Mouse (Mus musculus) CH12.LX (cell line): Measurements from ENCODE around the gene Pvr. TPM values are rescaled to one million over a fixed set of nuclear protein-coding genes. Genes with fewer than 3 reads are reported as not detected.
"Not testable (repeated sequence)": the region's sequence is repeated elsewhere in the genome, so short reads cannot be mapped to it uniquely, and the experiment has no call there.

Source experiments
- DNase-seq: peaks from one replicate; pipeline ENCODE4 v3.0.0-alpha.2; 2013; ENCODE audit errors: extremely low read depth
- H3K27ac ChIP-seq: 2 replicates; pipeline ENCODE4 v1.5.1; 2012; ENCODE audit warnings: low read depth, mild to moderate bottlenecking, control low read depth, moderate library complexity; ENCODE audit not compliant: insufficient read depth
- H3K27me3 ChIP-seq: replicated peaks from 2 replicates; pipeline ENCODE3; 2012; ENCODE audit warnings: inconsistent platforms
- H3K36me3 ChIP-seq, 2 experiments: replicated peaks in 1 of 2; 2 replicates each; pipeline versions ENCODE3 to v1.6.1; 2012; ENCODE audit warnings: inconsistent platforms in 1 of 2, low read length in 1 of 2, mild to moderate bottlenecking in 1 of 2, mixed read lengths in 1 of 2, moderate library complexity in 1 of 2; ENCODE audit not compliant: control insufficient read depth in 1 of 2, insufficient read depth in 1 of 2
- H3K4me1 ChIP-seq, 2 experiments: 2 replicates each; pipeline ENCODE4 v1.6.1; 2012; ENCODE audit warnings: inconsistent platforms in 1 of 2, moderate library complexity in 1 of 2; ENCODE audit not compliant: insufficient read depth in 2 of 2, control insufficient read depth in 1 of 2
- H3K4me2 ChIP-seq: 2 replicates; pipeline ENCODE4 v1.6.1; 2012; ENCODE audit warnings: low read depth, mild to moderate bottlenecking, control low read depth; ENCODE audit not compliant: poor library complexity, insufficient read depth, severe bottlenecking
- H3K4me3 ChIP-seq, 3 experiments: fragments of 150-350 bp in 1 of 3; sonication (generic) in 1 of 3; replicated peaks in 1 of 3; 2 replicates each; pipeline versions ENCODE3 to v1.5.1; 2011 to 2012; ENCODE audit warnings: low read depth in 2 of 3, low read length in 2 of 3, mild to moderate bottlenecking in 2 of 3, moderate library complexity in 2 of 3, control low read depth in 1 of 3, improper control_type of control experiment in 1 of 3, inconsistent platforms in 1 of 3, mixed read lengths in 1 of 3; ENCODE audit not compliant: poor library complexity in 1 of 3
- H3K79me2 ChIP-seq: replicated peaks from 2 replicates; pipeline ENCODE4 v1.6.1; 2012; ENCODE audit warnings: mild to moderate bottlenecking, moderate library complexity; ENCODE audit not compliant: control insufficient read depth, poor library complexity, insufficient read depth, severe bottlenecking; ENCODE audit errors: extremely low read depth
- H3K9ac ChIP-seq: 2 replicates; pipeline ENCODE4 v1.6.1; 2012; ENCODE audit warnings: low read depth, mild to moderate bottlenecking, control low read depth, moderate library complexity; ENCODE audit not compliant: insufficient read depth
- H3K9me3 ChIP-seq: replicated peaks from 2 replicates; pipeline ENCODE3; 2012; ENCODE audit warnings: low read length, inconsistent platforms, mixed read lengths
- BHLHE40 ChIP-seq: IDR thresholded peaks from 2 replicates; pipeline ENCODE4 v1.6.1; 2011; ENCODE audit warnings: mild to moderate bottlenecking, low read depth, low read length, improper control_type of control experiment
- CHD2 ChIP-seq: IDR thresholded peaks from 2 replicates; pipeline ENCODE4 v1.6.1; 2011; ENCODE audit warnings: low read length, improper control_type of control experiment
- EP300 ChIP-seq: IDR thresholded peaks from 2 replicates; pipeline ENCODE4 v1.6.1; 2011; ENCODE audit warnings: low read length, improper control_type of control experiment
- HCFC1 ChIP-seq: IDR thresholded peaks from 2 replicates; pipeline ENCODE4 v1.6.1; 2012; ENCODE audit warnings: low read depth, mild to moderate bottlenecking, inconsistent platforms, low read length, improper control_type of control experiment
- NRF1 ChIP-seq: IDR thresholded peaks from 2 replicates; pipeline ENCODE4 v1.6.1; 2014; ENCODE audit warnings: low read depth, mild to moderate bottlenecking, inconsistent platforms, low read length, improper control_type of control experiment, moderate library complexity
- RCOR1 ChIP-seq: conservative IDR thresholded peaks from 2 replicates; pipeline ENCODE4 v1.6.1; 2012; ENCODE audit warnings: low read depth, mild to moderate bottlenecking, inconsistent platforms, low read length, improper control_type of control experiment
- ZC3H11A ChIP-seq: IDR thresholded peaks from 2 replicates; pipeline ENCODE4 v1.6.1; 2012; ENCODE audit warnings: low read depth, mild to moderate bottlenecking, inconsistent platforms, low read length, improper control_type of control experiment
- ZKSCAN1 ChIP-seq: IDR thresholded peaks from 2 replicates; pipeline ENCODE4 v1.6.1; 2012; ENCODE audit warnings: low read depth, inconsistent platforms, low read length, improper control_type of control experiment, borderline replicate concordance
- dilution Hi-C: fragments of 300-500 bp; cut with MboI; formaldehyde crosslinking; loops from 2 replicates; pipeline ENCODE4 v1.14.3; 2020; ENCODE audit warnings: low sequenced_read_pairs; ENCODE audit not compliant: extremely low pct_unique_long_range_greater_than_20kb, extremely low pct_ligation_motif_present
- in situ Hi-C: fragments of 300-500 bp; cut with MboI; formaldehyde crosslinking; loops from 3 replicates; pipeline ENCODE4 v1.14.3; 2019; ENCODE audit warnings: low sequenced_read_pairs, low pct_ligation_motif_present, low pct_unique_long_range_greater_than_20kb, mixed read lengths
- polyA plus RNA-seq: library from polyadenylated mRNA; unstranded; fragments of >175 nt; gene quantifications from 2 replicates; pipeline ENCODE4 v1.2.1, GENCODE M21; 2012; ENCODE audit warnings: low read depth; ENCODE audit not compliant: insufficient read length
- total RNA-seq, 2 experiments: library from RNA; depleted of rRNA; stranded (reverse); fragments of 300-350 nt in 1 of 2; fragments of >200 nt in 1 of 2; gene quantifications; 2 replicates each; pipeline ENCODE4 v1.2.3; 2012 to 2014

Gene Pvr
- total and polyA plus RNA-seq, 3 experiments: 12.7 to 15.0 (median 13.2) TPM

- Histone ChIP-seq H3K9me3 (no peaks in the 10 kb centered on the region), H3K27me3 (no peaks in the 10 kb centered on the region), H3K9ac (no peak overlapping the region), H3K4me3 (peak overlapping the region in 1 of 3 experiments; percentile 15), H3K79me2 (no peaks in the 10 kb centered on the region), H3K27ac (no peak overlapping the region), H3K36me3 (no peaks in the 10 kb centered on the region), H3K4me2 (peak overlapping the region; percentile 13), H3K4me1 (peaks cover 8 to 11% of the 10 kb centered on the region in 2 experiments; a peak in 3 of 4 replicates)
- dilution Hi-C loops (no loop called here), in situ Hi-C loops (no loop called here)
- TF ChIP-seq NRF1 (peak; percentile 50; the same call in 1 of the 2 replicates), RCOR1 (no peak)
- DNase-seq: no peak
Observed at GRCm38 (mm10) chr7:19932133-19932876, 11.3 kb upstream of the Pvr start.

GRCm38 (mm10) chr7:19930481-19930880, 9.5 kb upstream of the Pvr start:
- H3K9ac ChIP-seq, in situ Hi-C loops, H3K27ac ChIP-seq, H3K4me2 ChIP-seq, DNase-seq, H3K36me3 ChIP-seq, H3K4me3 ChIP-seq, H3K9me3 ChIP-seq, H3K27me3 ChIP-seq, dilution Hi-C loops, H3K79me2 ChIP-seq: not testable (repeated sequence)
- H3K4me1 ChIP-seq: peaks cover 8 to 11% of the 10 kb centered on the region in 2 experiments; a peak in 3 of 4 replicates

GRCm38 (mm10) chr7:19928486-19928885, 7.5 kb upstream of the Pvr start:
- H3K4me2 ChIP-seq: no peak overlapping the region
- H3K4me3 ChIP-seq: no peak overlapping the region
- dilution Hi-C loops (no loop called here), in situ Hi-C loops (loop anchor here (5.0 kb wide), 1 partner anchor 51 kb away; no protein-coding TSS in a partner anchor)
- TF ChIP-seq BHLHE40 (no peak), ZKSCAN1 (no peak), EP300 (no peak), NRF1 (no peak), HCFC1 (no peak), CHD2 (no peak), ZC3H11A (no peak)
- no peak for DNase-seq
- H3K36me3 ChIP-seq: no peaks in the 10 kb centered on the region
- no peak overlapping the region for H3K27ac ChIP-seq
- H3K79me2 ChIP-seq: no peaks in the 10 kb centered on the region
- no peak overlapping the region for H3K9ac ChIP-seq
- no peaks in the 10 kb centered on the region for H3K9me3 ChIP-seq
- no peaks in the 10 kb centered on the region for H3K27me3 ChIP-seq
- H3K4me1 ChIP-seq: peaks cover 3 to 6% of the 10 kb centered on the region in 2 experiments; a peak in 3 of 4 replicates
